Mouse (Mus musculus): ENCODE measurements at regions not wholly inside any gene's neighbourhood (a gene's known extent, or its start where the extent isn't known, plus 50 kb on each side); places are given as distances from the start of the nearest gene placed in this dataset.
"Not testable (repeated sequence)": the region's sequence is repeated elsewhere in the genome, so short reads cannot be mapped to it uniquely, and the experiment has no call there.

- Histone ChIP-seq H3K36me3 (ENCODE audit: control insufficient read depth in 1 of 2, insufficient read depth in 2 of 2, low read length in 2 of 2) (no peaks in the 10 kb centered on the region), H3K27ac (ENCODE audit: control insufficient read depth, low read depth, low read length) (no peak overlapping the region), H3K9ac (ENCODE audit: control insufficient read depth, low read depth, low read length, poor library complexity, severe bottlenecking) (no peak overlapping the region), H3K9me3 (replicated peaks; ENCODE audit: insufficient read depth, low read length) (no peaks in the 10 kb centered on the region), H3K4me1 (ENCODE audit: control insufficient read depth in 1 of 2, insufficient read depth in 2 of 2, low read length in 2 of 2) (no peaks in the 10 kb centered on the region), H3K27me3 (ENCODE audit: control insufficient read depth in 1 of 2, insufficient read depth in 2 of 2, low read length in 2 of 2) (no peaks in the 10 kb centered on the region), H3K4me3 (ENCODE audit: control insufficient read depth in 1 of 2, insufficient read depth in 1 of 2, low read depth in 2 of 2, low read length in 2 of 2) (no peak overlapping the region), H3K79me2 (ENCODE audit: control insufficient read depth, insufficient read depth, low read length, poor library complexity) (no peaks in the 10 kb centered on the region)
- TF ChIP-seq RAD21 (IDR thresholded peaks at IDR 0.05; ENCODE audit: low read depth, low read length) = no peak
- TF ChIP-seq TAL1 (IDR thresholded peaks at IDR 0.05; ENCODE audit: low read length) = no peak
- TF ChIP-seq CTCF (IDR thresholded peaks at IDR 0.05 in 2 of 3, conservative IDR thresholded peaks at IDR 0.05 in 1 of 3; ENCODE audit: control insufficient read depth in 1 of 3, insufficient read depth in 1 of 3, low read depth in 2 of 3, low read length in 3 of 3, poor library complexity in 1 of 3, severe bottlenecking in 1 of 3) = no peak
- no peak for TF ChIP-seq MAX (IDR thresholded peaks at IDR 0.05; ENCODE audit: low read length)
- TF ChIP-seq SIN3A (IDR thresholded peaks at IDR 0.05; ENCODE audit: low read length) = no peak
- no peak for TF ChIP-seq TCF12 (IDR thresholded peaks at IDR 0.05; ENCODE audit: low read depth, low read length)
- TF ChIP-seq E2F4 (IDR thresholded peaks at IDR 0.05; ENCODE audit: borderline replicate concordance, low read depth, low read length) = no peak
- TF ChIP-seq POLR2A (IDR thresholded peaks at IDR 0.05; ENCODE audit: control insufficient read depth in 1 of 2, insufficient read depth in 1 of 2, low read depth in 1 of 2, low read length in 2 of 2, poor library complexity in 1 of 2) = no peak
- TF ChIP-seq CHD2 (IDR thresholded peaks at IDR 0.05; ENCODE audit: low read length) = no peak
- DNase-seq (ENCODE audit: low read depth, low spot score) = peak; percentile 2
These were observed 399.9 kb upstream of the Zfp386 start for GRCm38 (mm10) chr12:115647599-115647998.

GRCm38 (mm10) chr12:115648161-115648560 is 399.4 kb upstream of the Zfp386 start:
- not testable (repeated sequence) for H3K4me1 ChIP-seq (ENCODE audit: control insufficient read depth in 1 of 2, insufficient read depth in 2 of 2, low read length in 2 of 2); H3K4me3 ChIP-seq (ENCODE audit: control insufficient read depth in 1 of 2, insufficient read depth in 1 of 2, low read depth in 2 of 2, low read length in 2 of 2); H3K27ac ChIP-seq (ENCODE audit: control insufficient read depth, low read depth, low read length); H3K27me3 ChIP-seq (ENCODE audit: control insufficient read depth in 1 of 2, insufficient read depth in 2 of 2, low read length in 2 of 2); H3K79me2 ChIP-seq (ENCODE audit: control insufficient read depth, insufficient read depth, low read length, poor library complexity); H3K36me3 ChIP-seq (ENCODE audit: control insufficient read depth in 1 of 2, insufficient read depth in 2 of 2, low read length in 2 of 2); H3K9me3 ChIP-seq (replicated peaks; ENCODE audit: insufficient read depth, low read length); H3K9ac ChIP-seq (ENCODE audit: control insufficient read depth, low read depth, low read length, poor library complexity, severe bottlenecking)
- DNase-seq (ENCODE audit: low read depth, low spot score) = peak; percentile 6

GRCm38 (mm10) chr12:115655781-115656180 is 391.7 kb upstream of the Zfp386 start:
- H3K9ac ChIP-seq (ENCODE audit: control insufficient read depth, low read depth, low read length, poor library complexity, severe bottlenecking) = no peak overlapping the region
- H3K27me3 ChIP-seq (ENCODE audit: control insufficient read depth in 1 of 2, insufficient read depth in 2 of 2, low read length in 2 of 2) = no peaks in the 10 kb centered on the region
- H3K27ac ChIP-seq (ENCODE audit: control insufficient read depth, low read depth, low read length) = no peak overlapping the region
- no peak for TF ChIP-seq CHD1 (IDR thresholded peaks at IDR 0.05; ENCODE audit: low read depth, low read length)
- TF ChIP-seq E2F4 (IDR thresholded peaks at IDR 0.05; ENCODE audit: borderline replicate concordance, low read depth, low read length) = no peak
- no peak for TF ChIP-seq CHD2 (IDR thresholded peaks at IDR 0.05; ENCODE audit: low read length)
- no peak for TF ChIP-seq MAZ (IDR thresholded peaks at IDR 0.05; ENCODE audit: low read depth, low read length)
- no peaks in the 10 kb centered on the region for H3K36me3 ChIP-seq (ENCODE audit: control insufficient read depth in 1 of 2, insufficient read depth in 2 of 2, low read length in 2 of 2)
- H3K79me2 ChIP-seq (ENCODE audit: control insufficient read depth, insufficient read depth, low read length, poor library complexity) = no peaks in the 10 kb centered on the region
- no peaks in the 10 kb centered on the region for H3K4me1 ChIP-seq (ENCODE audit: control insufficient read depth in 1 of 2, insufficient read depth in 2 of 2, low read length in 2 of 2)
- no peak overlapping the region for H3K4me3 ChIP-seq (ENCODE audit: control insufficient read depth in 1 of 2, insufficient read depth in 1 of 2, low read depth in 2 of 2, low read length in 2 of 2)
- DNase-seq (ENCODE audit: low read depth, low spot score) = peak; percentile 6
- H3K9me3 ChIP-seq (replicated peaks; ENCODE audit: insufficient read depth, low read length) = no peaks in the 10 kb centered on the region

- H3K4me3 ChIP-seq (ENCODE audit: control insufficient read depth in 1 of 2, insufficient read depth in 1 of 2, low read depth in 2 of 2, low read length in 2 of 2); H3K79me2 ChIP-seq (ENCODE audit: control insufficient read depth, insufficient read depth, low read length, poor library complexity); H3K9me3 ChIP-seq (replicated peaks; ENCODE audit: insufficient read depth, low read length); H3K4me1 ChIP-seq (ENCODE audit: control insufficient read depth in 1 of 2, insufficient read depth in 2 of 2, low read length in 2 of 2); H3K27ac ChIP-seq (ENCODE audit: control insufficient read depth, low read depth, low read length); H3K27me3 ChIP-seq (ENCODE audit: control insufficient read depth in 1 of 2, insufficient read depth in 2 of 2, low read length in 2 of 2); H3K36me3 ChIP-seq (ENCODE audit: control insufficient read depth in 1 of 2, insufficient read depth in 2 of 2, low read length in 2 of 2); H3K9ac ChIP-seq (ENCODE audit: control insufficient read depth, low read depth, low read length, poor library complexity, severe bottlenecking): not testable (repeated sequence)
- DNase-seq (ENCODE audit: low read depth, low spot score) = peak; percentile 66
- TF ChIP-seq CTCF (IDR thresholded peaks at IDR 0.05 in 2 of 3, conservative IDR thresholded peaks at IDR 0.05 in 1 of 3; ENCODE audit: control insufficient read depth in 1 of 3, insufficient read depth in 1 of 3, low read depth in 2 of 3, low read length in 3 of 3, poor library complexity in 1 of 3, severe bottlenecking in 1 of 3) (peak; percentile 14 to 48 (median 30); a peak in 2 of 6 replicates), RAD21 (IDR thresholded peaks at IDR 0.05; ENCODE audit: low read depth, low read length) (peak; percentile 48), SMC3 (IDR thresholded peaks at IDR 0.05; ENCODE audit: low read depth, low read length) (peak; percentile 45)
These were observed 383.4 kb upstream of the Zfp386 start for GRCm38 (mm10) chr12:115664081-115664480.

- not testable (repeated sequence) for H3K27ac ChIP-seq (ENCODE audit: control insufficient read depth, low read depth, low read length); H3K9me3 ChIP-seq (replicated peaks; ENCODE audit: insufficient read depth, low read length); H3K4me1 ChIP-seq (ENCODE audit: control insufficient read depth in 1 of 2, insufficient read depth in 2 of 2, low read length in 2 of 2); H3K36me3 ChIP-seq (ENCODE audit: control insufficient read depth in 1 of 2, insufficient read depth in 2 of 2, low read length in 2 of 2); H3K9ac ChIP-seq (ENCODE audit: control insufficient read depth, low read depth, low read length, poor library complexity, severe bottlenecking); H3K4me3 ChIP-seq (ENCODE audit: control insufficient read depth in 1 of 2, insufficient read depth in 1 of 2, low read depth in 2 of 2, low read length in 2 of 2); H3K27me3 ChIP-seq (ENCODE audit: control insufficient read depth in 1 of 2, insufficient read depth in 2 of 2, low read length in 2 of 2); H3K79me2 ChIP-seq (ENCODE audit: control insufficient read depth, insufficient read depth, low read length, poor library complexity)
- peak; percentile 1 for DNase-seq (ENCODE audit: low read depth, low spot score)
These were observed 375.8 kb upstream of the Zfp386 start for GRCm38 (mm10) chr12:115671683-115672082.

Measured in MEL (cell line).